Mouse (Mus musculus) T-cell, adult 66 days (primary cell): ENCODE results near the gene 4930438A08Rik. TPM values are rescaled to one million over a fixed set of nuclear protein-coding genes. Genes with fewer than 3 reads are reported as not detected.

Experiments
- total RNA-seq, 2 experiments: library from RNA; stranded (reverse); gene quantifications; 3 replicates in 1 of 2; 4 replicates in 1 of 2; pipeline ENCODE4 v1.2.4; 2023

4930438A08Rik gene
- not detected for total RNA-seq

DNA sequence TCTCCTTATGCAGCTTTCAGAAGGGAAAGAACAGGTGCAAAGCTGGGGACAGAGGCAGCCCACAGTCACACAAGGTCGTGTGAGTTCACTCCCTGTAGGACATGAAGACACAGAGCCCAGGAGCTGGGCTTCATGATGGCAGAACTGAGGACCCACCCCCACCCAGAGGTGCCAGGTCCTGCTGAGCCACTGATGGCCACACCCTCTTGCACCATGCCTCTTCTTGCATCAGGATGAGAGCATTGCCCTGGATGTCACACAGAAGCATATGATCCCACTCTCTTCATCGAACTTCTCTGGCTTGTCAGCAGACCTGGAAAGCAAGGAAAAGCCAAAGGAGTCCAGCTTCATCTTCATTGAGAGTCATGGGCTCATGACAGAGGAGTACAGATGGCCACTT, at the start of gene 4930438A08Rik:
4930438A08Rik (plus strand) TSS at position 228 of the 400 bp plus-strand sequence.

DNA sequence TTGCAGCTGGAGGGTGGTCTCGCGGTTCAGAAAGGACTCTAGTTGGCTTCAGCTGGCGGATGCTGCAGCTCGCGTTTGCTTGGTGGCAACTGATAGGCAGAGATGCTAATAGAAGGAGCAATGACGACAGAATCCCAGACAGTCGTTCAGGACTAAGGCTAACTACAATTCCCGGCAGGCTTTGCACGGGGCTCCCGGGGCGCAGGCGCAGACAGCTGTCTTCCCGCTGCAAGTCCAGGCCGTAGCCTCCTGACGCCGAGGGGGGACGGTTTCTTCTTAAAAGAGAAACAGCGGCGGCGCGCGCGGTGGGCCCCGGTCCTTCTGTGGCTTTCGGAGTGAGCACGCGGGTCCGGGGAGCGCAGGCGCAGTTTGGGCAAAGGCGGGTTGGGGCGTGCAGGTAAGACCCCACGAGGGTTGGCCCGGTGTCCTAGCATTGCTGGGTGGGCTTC, 32.3 kb downstream of the 4930438A08Rik start, which contains the start of gene Zfp692:
Zfp692 (plus strand) TSS at position 210 of the 449 bp plus-strand sequence.

DNA sequence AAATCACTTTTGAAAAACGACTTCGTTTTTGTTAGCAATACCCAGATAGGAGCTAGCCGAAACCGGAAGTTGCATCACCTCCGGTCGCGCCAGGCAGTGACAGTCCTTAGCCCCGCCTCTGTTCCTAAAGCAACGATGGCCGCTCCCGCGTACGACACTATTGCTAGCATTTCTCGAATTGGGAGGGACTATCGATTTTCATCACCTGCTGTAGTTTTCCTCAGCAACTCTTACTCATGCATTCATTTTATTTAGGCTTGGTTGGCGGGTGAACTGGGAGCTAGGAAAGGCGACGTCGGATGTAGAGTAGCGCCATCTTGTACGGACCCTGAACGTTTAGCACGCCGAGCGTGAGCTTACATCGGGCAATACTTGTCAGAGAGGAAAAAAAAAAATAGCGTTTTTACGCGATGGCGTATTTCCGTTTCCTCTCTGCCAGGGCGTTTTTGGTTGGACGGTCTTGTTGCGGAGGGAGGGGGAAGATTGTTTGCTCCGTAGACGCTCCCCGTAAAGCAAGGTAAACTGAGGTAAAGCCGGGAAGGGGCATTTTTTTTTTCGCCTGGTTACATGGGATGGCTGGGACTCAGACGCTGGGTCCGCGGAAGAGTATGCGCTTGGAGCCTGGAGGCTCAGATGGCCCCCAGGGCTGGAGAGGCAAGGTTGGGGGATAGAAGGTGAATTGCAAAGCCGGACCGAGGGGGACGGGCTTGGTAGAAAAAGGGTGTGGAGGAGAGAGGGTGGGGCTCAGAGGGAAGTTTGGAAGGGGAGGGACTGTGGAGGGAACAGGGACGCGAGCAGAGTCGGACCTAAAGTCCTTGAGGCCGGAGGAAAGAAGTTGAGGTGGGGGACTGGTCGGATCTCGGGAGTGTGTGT, 55.9 kb downstream of the 4930438A08Rik start, which contains the start of the genes Zfp672 and Sh3bp5l:
Zfp672 (minus strand) TSS at position 64 of the 873 bp plus-strand sequence.
Sh3bp5l (plus strand) TSS at position 449 of the 873 bp plus-strand sequence.

Other genes with a start within 250 kb of the 4930438A08Rik start
- gene Gm12248, start 181.7 kb upstream of the 4930438A08Rik start, total RNA-seq: not detected
- 10 to 100 TPM; 49.9 to 54.8 TPM for gene Cnot8, start 170.6 kb upstream of the 4930438A08Rik start, total RNA-seq
- gene Gemin5, start 106.3 kb upstream of the 4930438A08Rik start, total RNA-seq: 10 to 100 TPM; 19.7 to 23.0 TPM
- gene Mrpl22, start 103.1 kb upstream of the 4930438A08Rik start, total RNA-seq: 10 to 100 TPM; 25.8 to 27.0 TPM
- 100 to 1,000 TPM in 1 of 2 experiments, 10 to 100 TPM in 1; 92.1 to 120 TPM for gene Igtp, start 75.2 kb upstream of the 4930438A08Rik start, total RNA-seq
- gene Irgm2, start 75.2 kb upstream of the 4930438A08Rik start, total RNA-seq: 10 to 100 TPM; 23.2 to 28.0 TPM
- 10 to 100 TPM; 30.4 to 32.7 TPM for gene Zfp692, start 32.3 kb downstream of the 4930438A08Rik start, total RNA-seq
- 10 to 100 TPM; 37.8 to 39.5 TPM for gene Zfp672, start 55.5 kb downstream of the 4930438A08Rik start, total RNA-seq
- gene Sh3bp5l, start 55.9 kb downstream of the 4930438A08Rik start, total RNA-seq: 10 to 100 TPM; 29.4 to 38.2 TPM
- gene Lypd8, start 104.2 kb downstream of the 4930438A08Rik start, total RNA-seq: not detected
- gene 1810065E05Rik, start 146.3 kb downstream of the 4930438A08Rik start, total RNA-seq: not detected
- gene Gm12253, start 157.8 kb downstream of the 4930438A08Rik start, total RNA-seq: not detected
- gene Lypd9, start 178.1 kb downstream of the 4930438A08Rik start, total RNA-seq: not detected
- not detected for gene Olfr30, start 187.5 kb downstream of the 4930438A08Rik start, total RNA-seq
- not detected for gene Olfr332, start 217.8 kb downstream of the 4930438A08Rik start, total RNA-seq
- gene Olfr331, start 227.8 kb downstream of the 4930438A08Rik start, total RNA-seq: not detected